Mouse (Mus musculus): Measurements from ENCODE around the gene 2200002D01Rik.

2200002D01Rik gene

GRCm38 (mm10) chr7:29279924-29280323 is 31.7 kb upstream of the 2200002D01Rik start:
- DNase-seq (ENCODE audit: low read depth, low spot score): no peak

- DNase-seq (ENCODE audit: low read depth, low spot score): no peak
These were observed 31.0 kb upstream of the 2200002D01Rik start for GRCm38 (mm10) chr7:29279261-29279660.

- DNase-seq (ENCODE audit: low read depth, low spot score): no peak
These were observed 29.2 kb upstream of the 2200002D01Rik start for GRCm38 (mm10) chr7:29277510-29277909.

GRCm38 (mm10) chr7:29276715-29277114 is 28.4 kb upstream of the 2200002D01Rik start:
- no peak for DNase-seq (ENCODE audit: low read depth, low spot score)

GRCm38 (mm10) chr7:29271687-29272465 is 23.6 kb upstream of the 2200002D01Rik start:
- no peak for DNase-seq (ENCODE audit: low read depth, low spot score)

GRCm38 (mm10) chr7:29270445-29270844 is 22.2 kb upstream of the 2200002D01Rik start:
- DNase-seq (ENCODE audit: low read depth, low spot score): no peak

- DNase-seq (ENCODE audit: low read depth, low spot score): no peak
These were observed 18.7 kb upstream of the 2200002D01Rik start for GRCm38 (mm10) chr7:29266931-29267330.

GRCm38 (mm10) chr7:29265636-29266035 is 17.4 kb upstream of the 2200002D01Rik start:
- DNase-seq (ENCODE audit: low read depth, low spot score): no peak

- no peak for DNase-seq (ENCODE audit: low read depth, low spot score)
These were observed 15.6 kb upstream of the 2200002D01Rik start for GRCm38 (mm10) chr7:29263831-29264230.

GRCm38 (mm10) chr7:29262151-29262550 is 13.9 kb upstream of the 2200002D01Rik start:
- DNase-seq (ENCODE audit: low read depth, low spot score): no peak

- DNase-seq (ENCODE audit: low read depth, low spot score): no peak
These were observed 11.8 kb upstream of the 2200002D01Rik start for GRCm38 (mm10) chr7:29259781-29260730.

GRCm38 (mm10) chr7:29257368-29257767 is 9.1 kb upstream of the 2200002D01Rik start:
- no peak for DNase-seq (ENCODE audit: low read depth, low spot score)

- DNase-seq (ENCODE audit: low read depth, low spot score): no peak
These were observed 7.6 kb upstream of the 2200002D01Rik start for GRCm38 (mm10) chr7:29255875-29256274.

- no peak for DNase-seq (ENCODE audit: low read depth, low spot score)
These were observed 5.6 kb upstream of the 2200002D01Rik start for GRCm38 (mm10) chr7:29253842-29254241.

GRCm38 (mm10) chr7:29251166-29251565 is 2.9 kb upstream of the 2200002D01Rik start:
- no peak for DNase-seq (ENCODE audit: low read depth, low spot score)

- DNase-seq (ENCODE audit: low read depth, low spot score): no peak
These were observed 560 bp downstream of the 2200002D01Rik start for GRCm38 (mm10) chr7:29247706-29248105.

- DNase-seq (ENCODE audit: low read depth, low spot score): peak; percentile 55
These were observed 959 bp downstream of the 2200002D01Rik start for GRCm38 (mm10) chr7:29247314-29247700.

- DNase-seq (ENCODE audit: low read depth, low spot score): no peak
These were observed 1.5 kb downstream of the 2200002D01Rik start for GRCm38 (mm10) chr7:29246619-29247313.

- DNase-seq (ENCODE audit: low read depth, low spot score): no peak
These were observed 2.3 kb downstream of the 2200002D01Rik start for GRCm38 (mm10) chr7:29246015-29246414.

GRCm38 (mm10) chr7:29244732-29245416 is 3.4 kb downstream of the 2200002D01Rik start:
- no peak for DNase-seq (ENCODE audit: low read depth, low spot score)

All from retina, postnatal 7 days (tissue).